Comparison of ENCODE assay signal across 21 mouse cellular contexts in the genomic region with DNA sequence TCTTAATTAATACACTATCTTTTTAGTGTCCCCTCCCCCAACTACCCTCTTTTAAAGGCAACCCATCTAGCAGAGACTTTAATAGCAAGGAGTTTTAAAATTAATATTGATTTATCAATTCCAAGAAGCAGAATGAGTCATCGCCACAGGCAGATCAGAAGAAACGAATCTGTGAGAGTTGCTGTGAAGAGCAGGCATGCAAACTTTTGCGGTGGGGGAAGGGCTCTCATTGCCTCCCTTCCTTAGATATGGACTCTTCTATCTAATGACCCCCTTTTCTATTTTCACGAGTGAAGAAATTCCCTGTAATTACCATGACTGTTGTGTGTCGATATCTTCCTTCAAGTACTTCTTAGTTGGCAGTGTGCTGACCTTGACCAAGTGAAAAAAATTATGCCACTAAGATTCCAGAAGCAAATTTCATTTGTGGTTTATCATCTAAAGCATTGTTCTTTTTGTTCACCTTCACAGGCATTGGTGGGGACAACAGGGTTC. TPM values are rescaled to one million over a fixed set of nuclear protein-coding genes. Genes with fewer than 3 reads are reported as not detected.
DNase-seq lines count a peak whose midpoint lies in the region; TF ChIP-seq lines count a peak whose summit lies in the region.
"Had no signal": no experiment of that assay in that cellular context is flagged by ENCODE, and none has a peak within 500 bp of the region (broad histone marks: within the 10 kb centered on the region; RNA-seq: fewer than 3 reads in every experiment).

No protein-coding gene starts in this region.

- no peaks in the 10 kb centered on the region for H3K27me3 ChIP-seq in thymus, adult 2 months (ENCODE audit: control insufficient read depth, insufficient read depth, low read length)
- H3K27me3 ChIP-seq: embryonic facial prominence, embryonic 15.5 days; forebrain, embryonic 15.5 days; heart, embryonic 15.5 days had no signal

- no peak for TF ChIP-seq CTCF in thymus, adult 2 months (IDR thresholded peaks at IDR 0.05; ENCODE audit: borderline replicate concordance, control insufficient read depth, extremely low read depth, insufficient read depth, low read length, poor library complexity)

- DNase-seq in adrenal gland, adult 2 months = peak; percentile 4
- DNase-seq in adrenal gland, postnatal 25 days = no peak
- DNase-seq in thymus, adult 2 months = no peak
- no peak for DNase-seq in thymus, postnatal 0 days (ENCODE audit: low spot score)
- peak; percentile 61 for DNase-seq in CD4-positive helper T cell, adult 2 months (ENCODE audit: low read depth, low spot score)
- no peak for DNase-seq in heart, adult 11 months
- no peak for DNase-seq in right cerebral cortex, adult 2 months (ENCODE audit: low spot score in 2 of 2)
- DNase-seq: cerebellum, adult 11 months; cerebellum, adult 8-10 months; cerebellum, postnatal 14 days; embryo, embryonic 11 days; gastrocnemius, postnatal 10 days; heart, adult 2 months; heart, postnatal 14 days had no signal

- peaks cover 82% of the 10 kb centered on the region for H3K79me2 ChIP-seq in macrophage (ENCODE audit: inconsistent target)

- H3K36me3 ChIP-seq in thymus, adult 2 months (ENCODE audit: control insufficient read depth, insufficient read depth, low read length) = peaks cover 33% of the 10 kb centered on the region
- peaks cover 30% of the 10 kb centered on the region for H3K36me3 ChIP-seq in macrophage (ENCODE audit: inconsistent target)
- H3K36me3 ChIP-seq: embryonic facial prominence, embryonic 15.5 days; forebrain, embryonic 15.5 days; heart, embryonic 15.5 days; hindbrain, embryonic 13.5 days had no signal

- WGBS in thymus, adult 2 months = 62% methylated on average over 5 of the region's 5 CpGs
- WGBS in macrophage (ENCODE audit: missing documents) = 91% methylated on average over 3 of the region's 5 CpGs

- peaks cover 12% of the 10 kb centered on the region for H3K4me1 ChIP-seq in thymus, adult 2 months (replicated peaks; ENCODE audit: control insufficient read depth, insufficient read depth, low read length)
- H3K4me1 ChIP-seq: embryonic facial prominence, embryonic 15.5 days; forebrain, embryonic 15.5 days; hindbrain, embryonic 13.5 days had no signal

- H3K4me3 ChIP-seq in thymus, adult 2 months (ENCODE audit: control insufficient read depth, insufficient read depth, low read length) = peak overlapping the region; percentile 29; the same call in 1 of the 2 replicates
- H3K4me3 ChIP-seq in macrophage (ENCODE audit: inconsistent target) = peak overlapping the region; percentile 66
- H3K4me3 ChIP-seq: embryonic facial prominence, embryonic 15.5 days; forebrain, embryonic 15.5 days; heart, adult 2 months; heart, embryonic 15.5 days; hindbrain, embryonic 13.5 days had no signal

- TF ChIP-seq POLR2A in thymus, adult 2 months (IDR thresholded peaks at IDR 0.05; ENCODE audit: control insufficient read depth, extremely low read depth, insufficient read depth, low read length, poor library complexity) = no peak

- peak overlapping the region; percentile 31; the same call in 1 of the 2 replicates for H3K27ac ChIP-seq in thymus, adult 2 months (ENCODE audit: control insufficient read depth, insufficient read depth, low read length)
- H3K27ac ChIP-seq in macrophage = no peak overlapping the region
- H3K27ac ChIP-seq: embryonic facial prominence, embryonic 15.5 days; forebrain, embryonic 15.5 days; heart, adult 2 months; heart, embryonic 15.5 days; hindbrain, embryonic 13.5 days; hindbrain, postnatal 0 days had no signal

RNA-seq across cellular contexts. Expression of gene Cd28, which starts 32.8 kb away (rescaled TPM):
- under 1 TPM; 0.29 to 0.83 TPM for total RNA-seq in adrenal gland, adult 2 months (2021)
- polyA plus RNA-seq in adrenal gland, adult 2 months (2012; rRNA removed) = 0.06 and 0.12 TPM in 2 replicates
- total RNA-seq in adrenal gland, postnatal 25 days (2021) = 0.52 and 0.58 TPM in 2 replicates
- polyA plus RNA-seq in thymus, adult 2 months (2012; rRNA removed) = 56.0 and 58.4 TPM in 2 replicates
- polyA plus RNA-seq in thymus, postnatal 0 days (2015; fragmentation: Nextera tagmentation; extraction: Ambion mirVana) = 94.5 and 103 TPM in 2 replicates
- 100 to 1,000 TPM in 7 of 26 experiments, 10 to 100 TPM in 18, 1 to 10 TPM in 1; 4.4 to 231 (median 52.0) TPM for total RNA-seq in macrophage (2018; cell fraction: chromatin; rRNA removed)
- total RNA-seq in macrophage (2018; cell fraction: cytosol; rRNA removed) = 100 to 1,000 TPM in 15 of 26 experiments, 10 to 100 TPM in 11; 47.2 to 428 (median 183) TPM
- 100 to 1,000 TPM in 21 of 26 experiments, 10 to 100 TPM in 5; 43.2 to 622 (median 179) TPM for total RNA-seq in macrophage (2018; cell fraction: nucleus; rRNA removed)
- 125 to 281 TPM (median 232 TPM) in 3 replicates for polyA plus RNA-seq in macrophage (2018)
- total RNA-seq: MEL had no signal

Comparison
In these comparisons a context has a peak if more than half of its experiments do, and no peak if none do; other contexts are left out.
1. DNase-seq: peak in adrenal gland, adult 2 months (single experiment) and CD4-positive helper T cell, adult 2 months (single experiment); none in adrenal gland, postnatal 25 days (single experiment), thymus, adult 2 months (single experiment), thymus, postnatal 0 days (single experiment), heart, adult 11 months (single experiment) and right cerebral cortex, adult 2 months (0 of 2).
2. RNA of gene Cd28, which starts 32.8 kb away (polyA plus RNA-seq): 125 to 281 TPM in macrophage, 94.5 to 103 TPM in thymus, postnatal 0 days and 56.0 to 58.4 TPM in thymus, adult 2 months; 0.06 to 0.12 TPM in adrenal gland, adult 2 months; every median in the first group is over 10 times any median in the second.